Mouse (Mus musculus): ENCODE results near the gene Ncoa3.

- TF ChIP-seq EP300 (IDR thresholded peaks at IDR 0.05; ENCODE audit: low read depth) = no peak
- TF ChIP-seq CTCF (IDR thresholded peaks at IDR 0.05; ENCODE audit: low read depth) = no peak
These were observed 94.2 kb downstream of the Ncoa3 start for GRCm38 (mm10) chr2:166086457-166087233.
